Mouse (Mus musculus) E14TG2a.4 (cell line): ENCODE measurements around the gene Entpd1.

Experiments
- H3K27me3 ChIP-seq: 2 replicates; pipeline ENCODE4 v1.6.1; 2014; ENCODE audit warnings: low read length, control low read depth; ENCODE audit not compliant: insufficient read depth
- H3K36me3 ChIP-seq: 2 replicates; pipeline ENCODE4 v1.6.1; 2014; ENCODE audit warnings: low read length, control low read depth; ENCODE audit not compliant: insufficient read depth
- H3K4me1 ChIP-seq: replicated peaks from 2 replicates; pipeline ENCODE4 v1.6.1; 2014; ENCODE audit warnings: low read depth, low read length, control low read depth
- H3K4me3 ChIP-seq: replicated peaks from 2 replicates; pipeline ENCODE4 v1.5.1; 2014; ENCODE audit warnings: mild to moderate bottlenecking, low read length
- H3K9me3 ChIP-seq: 2 replicates; pipeline ENCODE4 v1.6.1; 2014; ENCODE audit warnings: low read length, control low read depth
- CTCF ChIP-seq: conservative IDR thresholded peaks from 2 replicates; pipeline ENCODE4 v1.5.1; 2014; ENCODE audit warnings: low read length
- NANOG ChIP-seq: IDR thresholded peaks from 2 replicates; pipeline ENCODE4 v1.6.1; 2014; ENCODE audit warnings: borderline replicate concordance, low read length, mixed read lengths
- POU5F1 ChIP-seq: IDR thresholded peaks from 2 replicates; pipeline ENCODE4 v1.6.1; 2014; ENCODE audit warnings: low read length, borderline replicate concordance

The Entpd1 gene

DNA sequence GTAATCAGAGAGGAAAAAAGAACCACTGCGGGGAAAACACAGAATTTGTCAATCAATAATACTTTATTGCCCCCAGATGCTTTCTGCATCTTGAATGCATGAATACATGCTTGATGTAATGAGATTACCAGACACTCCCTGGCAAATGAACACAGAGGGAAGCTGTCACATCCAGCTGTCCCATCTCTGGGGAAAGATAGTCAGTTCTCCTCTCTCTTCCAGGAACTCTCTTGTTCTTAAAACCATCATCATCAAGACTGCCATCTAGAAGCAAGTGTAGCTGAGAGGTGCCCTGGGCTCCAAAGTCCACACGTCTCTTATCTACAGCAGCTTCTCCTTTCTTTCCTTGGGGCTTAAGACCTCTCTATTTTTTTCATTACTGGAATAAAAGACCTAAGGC is 114.4 kb downstream of the Entpd1 start:
- H3K4me3 ChIP-seq: no peak overlapping the region
- TF ChIP-seq NANOG (no peak), POU5F1 (no peak), CTCF (no peak)
- H3K36me3 ChIP-seq: no peaks in the 10 kb centered on the region
- H3K4me1 ChIP-seq: peaks cover 11% of the 10 kb centered on the region
- no peaks in the 10 kb centered on the region for H3K9me3 ChIP-seq
- H3K27me3 ChIP-seq: peaks cover 6% of the 10 kb centered on the region; the same call in 1 of the 2 replicates

DNA sequence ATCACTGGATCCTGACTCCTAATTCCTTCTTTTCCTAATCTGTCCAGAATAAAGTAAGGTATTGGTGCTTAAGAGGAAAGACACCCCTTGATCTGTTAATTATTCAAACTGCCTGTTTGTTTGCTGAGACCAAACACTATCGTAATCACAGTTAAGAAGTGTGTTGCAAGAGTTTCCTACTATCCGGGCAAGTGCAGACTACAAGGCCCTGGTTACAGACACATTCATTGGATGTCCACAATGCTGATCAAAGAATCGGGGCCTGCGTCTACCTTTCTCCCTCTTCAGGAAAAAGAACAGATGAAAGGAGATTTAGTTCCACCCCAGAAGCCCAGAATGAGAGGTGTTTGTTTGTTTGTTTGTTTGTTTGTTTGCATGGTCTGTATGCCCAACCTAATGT is 116.0 kb downstream of the Entpd1 start:
- Histone ChIP-seq H3K27me3 (peaks cover 6% of the 10 kb centered on the region; the same call in 1 of the 2 replicates), H3K36me3 (no peaks in the 10 kb centered on the region), H3K9me3 (no peaks in the 10 kb centered on the region), H3K4me1 (peaks cover 4% of the 10 kb centered on the region), H3K4me3 (no peak overlapping the region)
- TF ChIP-seq NANOG (no peak), POU5F1 (no peak), CTCF (no peak)

DNA sequence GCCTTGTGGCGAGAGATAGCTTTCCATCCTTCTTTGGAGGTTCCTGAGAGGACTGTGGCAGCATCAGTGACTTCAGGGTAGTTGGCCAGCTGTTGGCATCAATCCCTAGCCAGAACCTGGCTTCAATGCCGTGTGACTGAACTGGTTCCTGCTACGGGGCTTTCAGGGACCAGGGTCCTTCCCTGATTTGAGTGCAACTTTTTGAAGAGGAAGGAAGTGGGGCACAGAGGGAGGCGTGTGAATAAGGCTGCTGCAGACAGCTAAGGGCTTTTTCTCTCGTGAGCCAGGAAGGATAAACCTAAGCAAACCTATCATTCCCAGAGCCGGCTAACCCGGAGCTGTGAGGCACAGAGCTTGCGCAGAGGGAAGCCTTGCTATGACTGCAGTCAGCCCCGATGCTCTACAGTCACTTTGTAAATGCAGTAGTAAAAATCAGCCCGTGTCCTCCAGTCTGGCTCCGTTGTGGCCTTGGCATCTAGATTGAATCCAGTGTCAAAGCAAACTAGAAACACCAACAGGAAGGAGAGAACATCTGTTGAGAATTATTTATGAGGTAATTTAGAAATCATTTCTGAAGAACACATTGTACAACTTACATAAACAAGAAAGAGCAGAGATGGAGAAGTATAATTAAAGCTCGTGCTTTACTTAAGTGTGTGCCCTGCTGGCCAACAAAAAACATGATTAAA is 116.7 kb downstream of the Entpd1 start:
- no peaks in the 10 kb centered on the region for H3K36me3 ChIP-seq
- H3K27me3 ChIP-seq: peaks cover 6% of the 10 kb centered on the region; the same call in 1 of the 2 replicates
- no peak overlapping the region for H3K4me3 ChIP-seq
- no peaks in the 10 kb centered on the region for H3K4me1 ChIP-seq
- H3K9me3 ChIP-seq: no peaks in the 10 kb centered on the region
- no peak for TF ChIP-seq NANOG
- TF ChIP-seq POU5F1: no peak
- no peak for TF ChIP-seq CTCF

- Histone ChIP-seq H3K36me3 (no peaks in the 10 kb centered on the region), H3K27me3 (no peaks in the 10 kb centered on the region; the same call in 1 of the 2 replicates), H3K4me3 (no peak overlapping the region), H3K9me3 (no peaks in the 10 kb centered on the region), H3K4me1 (peaks cover 9% of the 10 kb centered on the region)
- TF ChIP-seq CTCF (no peak), NANOG (no peak), POU5F1 (no peak)
Measured at GRCm38 (mm10) chr19:40733409-40733808, 121.2 kb downstream of the Entpd1 start.

GRCm38 (mm10) chr19:40733849-40734248 is 121.7 kb downstream of the Entpd1 start:
- H3K27me3 ChIP-seq: no peaks in the 10 kb centered on the region; the same call in 1 of the 2 replicates
- no peaks in the 10 kb centered on the region for H3K9me3 ChIP-seq
- TF ChIP-seq POU5F1: no peak
- TF ChIP-seq NANOG: no peak
- no peak for TF ChIP-seq CTCF
- no peak overlapping the region for H3K4me3 ChIP-seq
- H3K36me3 ChIP-seq: no peaks in the 10 kb centered on the region
- H3K4me1 ChIP-seq: peaks cover 11% of the 10 kb centered on the region

- Histone ChIP-seq H3K4me1 (peaks cover 13% of the 10 kb centered on the region), H3K9me3 (no peaks in the 10 kb centered on the region), H3K4me3 (no peak overlapping the region), H3K36me3 (no peaks in the 10 kb centered on the region), H3K27me3 (no peaks in the 10 kb centered on the region)
- no peak for TF ChIP-seq NANOG
- TF ChIP-seq CTCF: peak; percentile 62
Measured at GRCm38 (mm10) chr19:40736680-40737512, 124.7 kb downstream of the Entpd1 start.

GRCm38 (mm10) chr19:40737613-40738012 is 125.4 kb downstream of the Entpd1 start:
- Histone ChIP-seq H3K27me3 (no peaks in the 10 kb centered on the region), H3K4me1 (peaks cover 13% of the 10 kb centered on the region), H3K4me3 (no peak overlapping the region), H3K36me3 (no peaks in the 10 kb centered on the region), H3K9me3 (no peaks in the 10 kb centered on the region)
- TF ChIP-seq POU5F1 (no peak), CTCF (no peak), NANOG (no peak)

- TF ChIP-seq POU5F1 (no peak), CTCF (no peak), NANOG (no peak)
- H3K4me3 ChIP-seq: peak overlapping the region; percentile 23; the same call in 1 of the 2 replicates
- peaks cover 13% of the 10 kb centered on the region for H3K4me1 ChIP-seq
- H3K9me3 ChIP-seq: no peaks in the 10 kb centered on the region
- no peaks in the 10 kb centered on the region for H3K36me3 ChIP-seq
- no peaks in the 10 kb centered on the region for H3K27me3 ChIP-seq
Measured at GRCm38 (mm10) chr19:40738683-40739324, 126.6 kb downstream of the Entpd1 start.
